Mouse (Mus musculus) lung, postnatal 4 days (tissue): ENCODE results near the gene Bbs5.
"Not testable (repeated sequence)": the region's sequence is repeated elsewhere in the genome, so short reads cannot be mapped to it uniquely, and the experiment has no call there.

ENCODE experiments used
- DNase-seq, 2 experiments: peaks; one replicate each; pipeline ENCODE4 v3.0.0; 2021

Bbs5 gene

GRCm38 (mm10) chr2:69646726-69647490, at the start of gene Bbs5:
Bbs5 (plus strand) TSS chr2:69647171.
- DNase-seq: peak; percentile 93 to 94

- no peak for DNase-seq
Observed at GRCm38 (mm10) chr2:69603726-69604393, 43.1 kb upstream of the Bbs5 start.

GRCm38 (mm10) chr2:69606621-69607020, 40.4 kb upstream of the Bbs5 start:
- DNase-seq: no peak

- no peak for DNase-seq
Observed at GRCm38 (mm10) chr2:69612237-69612636, 34.7 kb upstream of the Bbs5 start.

GRCm38 (mm10) chr2:69612716-69613115, 34.3 kb upstream of the Bbs5 start:
- DNase-seq: no peak

GRCm38 (mm10) chr2:69613237-69613636, 33.7 kb upstream of the Bbs5 start:
- peak in 1 of 2 experiments; percentile 29 for DNase-seq

- DNase-seq: no peak
Observed at GRCm38 (mm10) chr2:69618336-69618735, 28.6 kb upstream of the Bbs5 start.

GRCm38 (mm10) chr2:69619286-69619685, 27.7 kb upstream of the Bbs5 start:
- no peak for DNase-seq

GRCm38 (mm10) chr2:69629215-69629614, 17.8 kb upstream of the Bbs5 start:
- no peak for DNase-seq

GRCm38 (mm10) chr2:69629914-69630313, 17.1 kb upstream of the Bbs5 start:
- DNase-seq: no peak

- peak; percentile 23 to 54 for DNase-seq
Observed at GRCm38 (mm10) chr2:69630792-69631191, 16.2 kb upstream of the Bbs5 start.

- DNase-seq: peak in 1 of 2 experiments; percentile 19
Observed at GRCm38 (mm10) chr2:69631449-69631848, 15.5 kb upstream of the Bbs5 start.

GRCm38 (mm10) chr2:69635064-69635701, 11.8 kb upstream of the Bbs5 start:
- DNase-seq: peak; percentile 29 to 67

- peak; percentile 48 to 75 for DNase-seq
Observed at GRCm38 (mm10) chr2:69635807-69636206, 11.2 kb upstream of the Bbs5 start.

GRCm38 (mm10) chr2:69637989-69638388, 9.0 kb upstream of the Bbs5 start:
- DNase-seq: not testable (repeated sequence)

GRCm38 (mm10) chr2:69640100-69640499, 6.9 kb upstream of the Bbs5 start:
- no peak for DNase-seq

- no peak for DNase-seq
Observed at GRCm38 (mm10) chr2:69644968-69645617, 1.9 kb upstream of the Bbs5 start.

- DNase-seq: no peak
Observed at GRCm38 (mm10) chr2:69649716-69650115, 2.7 kb downstream of the Bbs5 start.

GRCm38 (mm10) chr2:69659326-69659725, 12.4 kb downstream of the Bbs5 start:
- DNase-seq: no peak

- DNase-seq: no peak
Observed at GRCm38 (mm10) chr2:69663827-69664476, 17.0 kb downstream of the Bbs5 start.

- DNase-seq: no peak
Observed at GRCm38 (mm10) chr2:69667656-69668055, 20.7 kb downstream of the Bbs5 start.

- DNase-seq: no peak
Observed at GRCm38 (mm10) chr2:69668414-69668813, 21.4 kb downstream of the Bbs5 start.

GRCm38 (mm10) chr2:69669853-69670252, 22.9 kb downstream of the Bbs5 start, which contains the start of gene Klhl41:
Klhl41 (plus strand) TSS chr2:69670120.
- no peak for DNase-seq
